Mouse (Mus musculus): Measurements from ENCODE around the gene Lrp6. TPM values are rescaled to one million over a fixed set of nuclear protein-coding genes. Genes with fewer than 3 reads are reported as not detected.

Lrp6 gene
- polyA plus RNA-seq, 1 experiment = 8.4 TPM

- H3K79me2 ChIP-seq (ENCODE audit: control insufficient read depth, insufficient read depth) = peaks cover 95% of the 10 kb centered on the region
- H3K36me3 ChIP-seq (ENCODE audit: control insufficient read depth, insufficient read depth) = no peaks in the 10 kb centered on the region
- no peak for TF ChIP-seq POLR2A (IDR thresholded peaks at IDR 0.05; ENCODE audit: insufficient read length, low read depth)
- TF ChIP-seq USF1 (IDR thresholded peaks at IDR 0.05; ENCODE audit: low read depth) = no peak
- TF ChIP-seq TCF12 (IDR thresholded peaks at IDR 0.05; ENCODE audit: insufficient read depth, poor library complexity, severe bottlenecking) = no peak
- TF ChIP-seq MYOG (IDR thresholded peaks at IDR 0.05; ENCODE audit: control insufficient read depth in 1 of 3, insufficient read depth in 1 of 3, insufficient read length in 2 of 3, low read depth in 2 of 3) = no peak
- TF ChIP-seq MAX (IDR thresholded peaks at IDR 0.05; ENCODE audit: low read depth) = no peak
- no peak overlapping the region for H3K4me3 ChIP-seq
- H3ac ChIP-seq (ENCODE audit: control insufficient read depth, insufficient read length) = no peak overlapping the region
- H3K4me2 ChIP-seq (ENCODE audit: low read depth) = no peak overlapping the region
- H3K27me3 ChIP-seq (ENCODE audit: control insufficient read depth, insufficient read depth, insufficient read length) = no peaks in the 10 kb centered on the region
Observed at GRCm38 (mm10) chr6:134558546-134559129, 8.1 kb downstream of the Lrp6 start.

- Histone ChIP-seq H3K4me3 (no peak overlapping the region), H3K36me3 (ENCODE audit: control insufficient read depth, insufficient read depth) (no peaks in the 10 kb centered on the region), H3K4me2 (ENCODE audit: low read depth) (no peak overlapping the region), H3ac (ENCODE audit: control insufficient read depth, insufficient read length) (no peak overlapping the region), H3K79me2 (ENCODE audit: control insufficient read depth, insufficient read depth) (peaks cover 90% of the 10 kb centered on the region), H3K27me3 (ENCODE audit: control insufficient read depth, insufficient read depth, insufficient read length) (no peaks in the 10 kb centered on the region)
- TF ChIP-seq TCF3 (IDR thresholded peaks at IDR 0.05; ENCODE audit: insufficient read length, low read depth) (no peak), MYOG (IDR thresholded peaks at IDR 0.05; ENCODE audit: control insufficient read depth in 1 of 3, insufficient read depth in 1 of 3, insufficient read length in 2 of 3, low read depth in 2 of 3) (no peak), POLR2A (IDR thresholded peaks at IDR 0.05; ENCODE audit: insufficient read length, low read depth) (no peak), E2F4 (IDR thresholded peaks at IDR 0.05; ENCODE audit: insufficient read depth) (no peak), SRF (IDR thresholded peaks at IDR 0.05; ENCODE audit: control insufficient read depth, insufficient read length, low read depth) (no peak), REST (IDR thresholded peaks at IDR 0.05; ENCODE audit: insufficient read depth, insufficient read length) (no peak), CEBPB (IDR thresholded peaks at IDR 0.05; ENCODE audit: insufficient read depth, poor library complexity, severe bottlenecking) (no peak), TCF12 (IDR thresholded peaks at IDR 0.05; ENCODE audit: insufficient read depth, poor library complexity, severe bottlenecking) (no peak), MAX (IDR thresholded peaks at IDR 0.05; ENCODE audit: low read depth) (no peak), POLR2AphosphoS2 (IDR thresholded peaks at IDR 0.05; ENCODE audit: insufficient read length, low read depth) (no peak), USF1 (IDR thresholded peaks at IDR 0.05; ENCODE audit: low read depth) (no peak), MYOD1 (IDR thresholded peaks at IDR 0.05; ENCODE audit: control insufficient read depth in 1 of 3, insufficient read length in 2 of 3, low read depth in 2 of 3) (no peak)
Observed at GRCm38 (mm10) chr6:134557043-134557442, 9.7 kb downstream of the Lrp6 start.

GRCm38 (mm10) chr6:134556185-134556950, 10.4 kb downstream of the Lrp6 start:
- Histone ChIP-seq H3K27me3 (ENCODE audit: control insufficient read depth, insufficient read depth, insufficient read length) (no peaks in the 10 kb centered on the region), H3K36me3 (ENCODE audit: control insufficient read depth, insufficient read depth) (no peaks in the 10 kb centered on the region), H3K4me2 (ENCODE audit: low read depth) (no peak overlapping the region), H3ac (ENCODE audit: control insufficient read depth, insufficient read length) (no peak overlapping the region), H3K79me2 (ENCODE audit: control insufficient read depth, insufficient read depth) (peaks cover 90% of the 10 kb centered on the region), H3K4me3 (no peak overlapping the region)
- no peak for TF ChIP-seq CEBPB (IDR thresholded peaks at IDR 0.05; ENCODE audit: insufficient read depth, poor library complexity, severe bottlenecking)
- TF ChIP-seq MAX (IDR thresholded peaks at IDR 0.05; ENCODE audit: low read depth) = no peak
- TF ChIP-seq POLR2A (IDR thresholded peaks at IDR 0.05; ENCODE audit: insufficient read length, low read depth) = no peak
- no peak for TF ChIP-seq TCF3 (IDR thresholded peaks at IDR 0.05; ENCODE audit: insufficient read length, low read depth)

- Histone ChIP-seq H3K4me3 (no peak overlapping the region), H3K4me2 (ENCODE audit: low read depth) (no peak overlapping the region), H3ac (ENCODE audit: control insufficient read depth, insufficient read length) (no peak overlapping the region), H3K79me2 (ENCODE audit: control insufficient read depth, insufficient read depth) (peaks cover 90% of the 10 kb centered on the region), H3K36me3 (ENCODE audit: control insufficient read depth, insufficient read depth) (no peaks in the 10 kb centered on the region), H3K27me3 (ENCODE audit: control insufficient read depth, insufficient read depth, insufficient read length) (no peaks in the 10 kb centered on the region)
- TF ChIP-seq TCF3 (IDR thresholded peaks at IDR 0.05; ENCODE audit: insufficient read length, low read depth) (no peak), USF1 (IDR thresholded peaks at IDR 0.05; ENCODE audit: low read depth) (no peak), SRF (IDR thresholded peaks at IDR 0.05; ENCODE audit: control insufficient read depth, insufficient read length, low read depth) (no peak), POLR2AphosphoS2 (IDR thresholded peaks at IDR 0.05; ENCODE audit: insufficient read length, low read depth) (no peak)
Observed at GRCm38 (mm10) chr6:134555178-134555577, 11.6 kb downstream of the Lrp6 start.

GRCm38 (mm10) chr6:134554230-134554629, 12.5 kb downstream of the Lrp6 start:
- H3K79me2 ChIP-seq (ENCODE audit: control insufficient read depth, insufficient read depth) = peaks cover 89% of the 10 kb centered on the region
- TF ChIP-seq REST (IDR thresholded peaks at IDR 0.05; ENCODE audit: insufficient read depth, insufficient read length) (no peak), SRF (IDR thresholded peaks at IDR 0.05; ENCODE audit: control insufficient read depth, insufficient read length, low read depth) (no peak), POLR2A (IDR thresholded peaks at IDR 0.05; ENCODE audit: insufficient read length, low read depth) (no peak), MAX (IDR thresholded peaks at IDR 0.05; ENCODE audit: low read depth) (no peak), E2F4 (IDR thresholded peaks at IDR 0.05; ENCODE audit: insufficient read depth) (no peak), POLR2AphosphoS2 (IDR thresholded peaks at IDR 0.05; ENCODE audit: insufficient read length, low read depth) (no peak), MYOG (IDR thresholded peaks at IDR 0.05; ENCODE audit: control insufficient read depth in 1 of 3, insufficient read depth in 1 of 3, insufficient read length in 2 of 3, low read depth in 2 of 3) (no peak), TCF12 (IDR thresholded peaks at IDR 0.05; ENCODE audit: insufficient read depth, poor library complexity, severe bottlenecking) (no peak), TCF3 (IDR thresholded peaks at IDR 0.05; ENCODE audit: insufficient read length, low read depth) (no peak), USF1 (IDR thresholded peaks at IDR 0.05; ENCODE audit: low read depth) (no peak), MYOD1 (IDR thresholded peaks at IDR 0.05; ENCODE audit: control insufficient read depth in 1 of 3, insufficient read length in 2 of 3, low read depth in 2 of 3) (no peak), CEBPB (IDR thresholded peaks at IDR 0.05; ENCODE audit: insufficient read depth, poor library complexity, severe bottlenecking) (no peak)
- no peaks in the 10 kb centered on the region for H3K36me3 ChIP-seq (ENCODE audit: control insufficient read depth, insufficient read depth)
- no peak overlapping the region for H3K4me3 ChIP-seq
- no peak overlapping the region for H3K4me2 ChIP-seq (ENCODE audit: low read depth)
- no peaks in the 10 kb centered on the region for H3K27me3 ChIP-seq (ENCODE audit: control insufficient read depth, insufficient read depth, insufficient read length)
- no peak overlapping the region for H3ac ChIP-seq (ENCODE audit: control insufficient read depth, insufficient read length)

Data from myocyte (in vitro differentiated cells).